Mouse (Mus musculus) limb, embryonic 10.5 days (tissue): ENCODE measurements around the gene Pck1. TPM values are rescaled to one million over a fixed set of nuclear protein-coding genes. Genes with fewer than 3 reads are reported as not detected.

ENCODE experiments used
- DNase-seq: peaks from one replicate; pipeline ENCODE4 v3.0.0-alpha.2; 2017; ENCODE audit warnings: low spot score
- H3K27ac ChIP-seq: fragments of 300-500 bp; sonication (generic); 2 replicates; pipeline ENCODE4 v1.5.1; 2016; ENCODE audit warnings: mild to moderate bottlenecking
- H3K27me3 ChIP-seq: fragments of 300-500 bp; sonication (generic); 2 replicates; pipeline ENCODE4 v1.6.1; 2016; ENCODE audit warnings: low read depth, mild to moderate bottlenecking; ENCODE audit not compliant: poor library complexity, severe bottlenecking
- H3K36me3 ChIP-seq: fragments of 300-500 bp; sonication (generic); 2 replicates; pipeline ENCODE4 v1.6.1; 2016; ENCODE audit warnings: mild to moderate bottlenecking, moderate library complexity
- H3K4me1 ChIP-seq: fragments of 300-500 bp; sonication (generic); 2 replicates; pipeline ENCODE4 v1.6.1; 2016
- H3K4me3 ChIP-seq: fragments of 300-500 bp; sonication (generic); 2 replicates; pipeline ENCODE4 v1.5.1; 2016; ENCODE audit warnings: mild to moderate bottlenecking, moderate library complexity
- H3K9me3 ChIP-seq: fragments of 300-500 bp; sonication (generic); replicated peaks from 2 replicates; pipeline ENCODE4 v1.6.1; 2016; ENCODE audit warnings: mild to moderate bottlenecking
- WGBS: fragments of 180-500 bp; shearing (Covaris S2); methylation state at CpG from one replicate; pipeline ENCODE4 v1.1.7; 2016; 5-methylcytosine and 5-hydroxymethylcytosine counted together
- polyA plus RNA-seq: library from polyadenylated mRNA; unstranded; fragments of >200 nt; fragmentation: Nextera tagmentation; extraction: Ambion mirVana; gene quantifications from 2 replicates; pipeline ENCODE4 v1.2.1, GENCODE M21; 2016

Gene Pck1
- polyA plus RNA-seq, 1 experiment from 2014 or later, result not detected

- H3K4me3 ChIP-seq, result no peak overlapping the region
- no peak overlapping the region for H3K27ac ChIP-seq
- H3K4me1 ChIP-seq, result peaks cover 23% of the 10 kb centered on the region
- no peaks in the 10 kb centered on the region for H3K9me3 ChIP-seq
- H3K27me3 ChIP-seq, result peaks cover 81% of the 10 kb centered on the region
- no peak for DNase-seq
- 83% methylated on average over 11 of the region's 11 CpGs for WGBS
- no peaks in the 10 kb centered on the region for H3K36me3 ChIP-seq
Measured at GRCm38 (mm10) chr2:173180721-173181388, 28.0 kb downstream of the Pck1 start.

DNA sequence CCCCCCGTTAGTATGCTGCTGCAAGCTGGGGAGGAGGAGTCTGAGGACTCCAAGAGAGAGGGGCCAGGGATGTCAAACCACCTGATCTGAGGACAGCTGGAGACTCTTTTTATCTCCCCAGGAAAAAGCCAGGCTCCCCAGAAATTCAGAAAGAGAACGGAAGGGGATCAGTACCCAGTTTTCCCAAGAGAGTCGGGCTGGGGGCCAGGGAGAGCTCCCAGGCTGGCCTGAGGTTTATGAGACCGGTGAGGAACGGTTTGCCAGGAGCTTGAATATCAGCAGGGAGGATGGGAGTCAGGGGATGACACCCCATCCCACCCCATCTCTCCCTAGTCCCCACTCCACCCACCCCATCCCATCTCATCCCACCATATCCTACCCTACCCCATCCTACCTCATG lies 28.6 kb downstream of the Pck1 start:
- no peak overlapping the region for H3K4me3 ChIP-seq
- peaks cover 26% of the 10 kb centered on the region for H3K4me1 ChIP-seq
- no peak overlapping the region for H3K27ac ChIP-seq
- no peaks in the 10 kb centered on the region for H3K9me3 ChIP-seq
- 56% methylated on average over 5 of the region's 5 CpGs for WGBS
- no peaks in the 10 kb centered on the region for H3K36me3 ChIP-seq
- DNase-seq, result peak; percentile 23
- H3K27me3 ChIP-seq, result peaks cover 77% of the 10 kb centered on the region

DNA sequence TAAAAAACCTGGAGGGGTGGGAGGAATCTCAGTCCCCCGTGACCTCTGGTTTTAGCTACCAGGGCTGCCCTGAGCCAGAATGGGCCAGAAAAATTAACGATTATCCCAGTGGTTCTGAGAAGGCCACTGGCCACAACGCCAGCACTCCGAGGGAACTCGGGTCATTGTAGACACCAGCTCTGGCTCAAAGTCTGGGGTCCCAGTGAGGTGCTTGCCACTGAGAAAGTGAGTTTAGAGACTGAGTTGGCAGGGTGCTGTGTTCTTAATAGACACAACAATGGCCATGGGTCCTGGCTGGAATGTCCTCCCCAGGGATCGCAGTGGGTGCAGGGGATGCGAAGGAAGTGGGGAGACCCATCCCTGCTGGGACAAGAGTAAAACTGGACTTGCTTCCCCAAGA lies 29.1 kb downstream of the Pck1 start:
- H3K27ac ChIP-seq, result peak overlapping the region; percentile 56; the same call in 1 of the 2 replicates
- H3K27me3 ChIP-seq, result peaks cover 77% of the 10 kb centered on the region
- H3K4me1 ChIP-seq, result peaks cover 30% of the 10 kb centered on the region
- H3K36me3 ChIP-seq, result no peaks in the 10 kb centered on the region
- H3K9me3 ChIP-seq, result no peaks in the 10 kb centered on the region
- WGBS, result 88% methylated on average over 7 of the region's 7 CpGs
- H3K4me3 ChIP-seq, result no peak overlapping the region
- no peak for DNase-seq

GRCm38 (mm10) chr2:173182796-173183195 lies 29.9 kb downstream of the Pck1 start:
- Histone ChIP-seq H3K9me3 (no peaks in the 10 kb centered on the region), H3K4me3 (no peak overlapping the region), H3K27ac (peak overlapping the region; percentile 56; the same call in 1 of the 2 replicates), H3K27me3 (peaks cover 77% of the 10 kb centered on the region), H3K4me1 (peaks cover 34% of the 10 kb centered on the region), H3K36me3 (no peaks in the 10 kb centered on the region)
- DNase-seq, result no peak
- 77% methylated on average over 7 of the region's 7 CpGs for WGBS

- no peak overlapping the region for H3K4me3 ChIP-seq
- H3K36me3 ChIP-seq, result no peaks in the 10 kb centered on the region
- peaks cover 34% of the 10 kb centered on the region for H3K4me1 ChIP-seq
- H3K27me3 ChIP-seq, result peaks cover 72% of the 10 kb centered on the region
- H3K27ac ChIP-seq, result no peak overlapping the region
- WGBS, result 92% methylated on average over 10 of the region's 10 CpGs
- DNase-seq, result peak; percentile 29
- no peaks in the 10 kb centered on the region for H3K9me3 ChIP-seq
Measured at GRCm38 (mm10) chr2:173183311-173183710, 30.5 kb downstream of the Pck1 start.

DNA sequence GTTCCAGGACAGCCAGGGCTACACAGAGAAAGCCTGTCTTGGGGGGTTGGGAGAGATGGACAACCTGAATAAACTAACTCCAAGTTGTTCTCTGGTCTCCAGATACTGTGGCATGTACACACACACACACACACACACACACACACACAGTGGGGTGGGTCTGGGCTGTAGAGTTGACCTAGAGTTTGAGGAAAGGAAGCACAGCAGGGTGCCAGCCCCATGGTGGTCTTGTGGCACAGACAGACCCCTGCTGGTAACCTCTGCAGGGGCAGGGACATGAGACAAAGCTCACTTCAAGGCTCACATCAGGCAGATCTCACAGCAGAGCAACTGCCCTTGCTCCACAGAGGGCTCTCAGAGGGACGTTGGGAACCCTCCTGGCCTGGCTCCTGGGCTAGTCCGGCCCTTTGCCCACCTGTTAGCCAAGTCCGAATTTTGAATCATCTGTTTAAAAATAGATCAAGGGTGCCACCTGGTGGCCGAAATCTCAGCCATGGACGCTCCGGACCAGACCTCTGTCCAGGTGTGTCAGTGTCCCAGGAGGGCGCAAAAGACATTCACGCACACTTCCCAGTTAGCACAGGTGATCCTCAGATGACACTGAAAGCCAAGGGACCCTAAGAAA lies 31.1 kb downstream of the Pck1 start:
- H3K4me3 ChIP-seq, result no peak overlapping the region
- no peaks in the 10 kb centered on the region for H3K9me3 ChIP-seq
- H3K4me1 ChIP-seq, result peaks cover 34% of the 10 kb centered on the region
- DNase-seq, result peak; percentile 88
- no peaks in the 10 kb centered on the region for H3K36me3 ChIP-seq
- WGBS, result 7% methylated on average over 8 of the region's 8 CpGs
- H3K27ac ChIP-seq, result no peak overlapping the region
- H3K27me3 ChIP-seq, result peaks cover 69% of the 10 kb centered on the region

GRCm38 (mm10) chr2:173184475-173185080 lies 31.7 kb downstream of the Pck1 start:
- Histone ChIP-seq H3K9me3 (no peaks in the 10 kb centered on the region), H3K4me1 (peaks cover 34% of the 10 kb centered on the region), H3K27me3 (peaks cover 65% of the 10 kb centered on the region), H3K4me3 (no peak overlapping the region), H3K27ac (no peak overlapping the region), H3K36me3 (no peaks in the 10 kb centered on the region)
- no peak for DNase-seq
- WGBS, result 68% methylated on average over 11 of the region's 11 CpGs

DNA sequence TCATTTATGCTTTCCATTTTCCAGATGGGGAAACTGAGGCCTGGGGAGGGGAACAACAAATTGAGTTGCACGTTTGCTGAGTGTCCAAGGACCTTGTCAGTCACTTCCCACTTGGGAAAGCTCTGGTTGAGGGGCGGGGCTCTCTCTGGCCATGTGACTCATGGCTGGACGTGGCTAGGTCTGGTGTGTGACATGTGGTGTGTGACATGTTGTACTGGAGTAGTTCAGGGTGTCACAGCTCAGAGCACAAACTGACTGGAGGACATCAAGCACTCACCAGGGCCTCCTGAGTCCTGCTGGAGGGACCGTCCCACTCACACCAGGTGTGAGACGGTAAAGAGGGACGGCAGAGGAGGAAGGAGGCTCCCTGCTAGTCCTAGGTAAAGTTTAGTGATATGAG lies 32.4 kb downstream of the Pck1 start:
- 73% methylated on average over 6 of the region's 6 CpGs for WGBS
- DNase-seq, result peak; percentile 30
- peaks cover 58% of the 10 kb centered on the region for H3K27me3 ChIP-seq

GRCm38 (mm10) chr2:173186047-173186943 lies 33.4 kb downstream of the Pck1 start:
- Histone ChIP-seq H3K36me3 (no peaks in the 10 kb centered on the region), H3K27ac (no peak overlapping the region), H3K9me3 (no peaks in the 10 kb centered on the region), H3K4me3 (no peak overlapping the region), H3K27me3 (peaks cover 47% of the 10 kb centered on the region), H3K4me1 (peaks cover 29% of the 10 kb centered on the region)
- peak; percentile 98 for DNase-seq
- 35% methylated on average over 26 of the region's 26 CpGs for WGBS

More for the DNA sequence above, 32.4 kb downstream of the Pck1 start:
- no peaks in the 10 kb centered on the region for H3K36me3 ChIP-seq
- no peak overlapping the region for H3K27ac ChIP-seq
- no peak overlapping the region for H3K4me3 ChIP-seq
- peaks cover 34% of the 10 kb centered on the region for H3K4me1 ChIP-seq
- no peaks in the 10 kb centered on the region for H3K9me3 ChIP-seq

DNA sequence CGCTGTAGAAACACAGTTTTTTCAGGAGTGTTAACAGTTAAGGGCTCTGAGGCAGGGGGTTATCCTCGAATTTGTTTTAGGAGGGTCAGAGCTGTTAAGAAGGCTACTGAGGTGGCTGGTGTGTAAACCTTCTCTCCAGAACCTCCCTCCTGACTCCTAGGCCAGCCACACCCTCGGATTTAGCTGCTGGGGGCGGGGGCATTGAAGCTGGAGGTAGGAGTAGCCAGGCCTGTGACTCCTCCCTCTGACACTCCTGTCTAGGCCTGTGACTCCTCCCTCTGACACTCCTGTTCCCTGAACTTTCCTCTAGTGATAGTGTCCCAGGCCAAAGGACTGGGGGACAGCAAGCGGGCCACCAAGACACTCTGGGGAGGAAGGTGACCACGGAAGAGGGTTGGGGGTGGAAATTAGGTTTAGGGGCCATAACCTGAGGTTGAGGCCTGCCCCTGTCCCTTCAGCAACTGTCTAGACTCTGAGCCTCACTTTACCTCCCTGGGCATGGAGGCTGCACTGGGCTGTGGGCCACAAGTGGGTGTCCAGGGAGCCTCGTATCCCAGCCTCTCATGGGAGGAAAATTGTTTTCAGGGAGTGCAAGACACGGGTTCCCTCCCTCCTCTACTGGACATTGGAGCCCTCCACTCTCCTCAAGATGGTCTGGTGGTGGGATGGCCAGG lies 34.5 kb downstream of the Pck1 start:
- Histone ChIP-seq H3K4me1 (peaks cover 24% of the 10 kb centered on the region), H3K36me3 (no peaks in the 10 kb centered on the region), H3K27ac (no peak overlapping the region), H3K27me3 (peaks cover 37% of the 10 kb centered on the region), H3K9me3 (no peaks in the 10 kb centered on the region), H3K4me3 (no peak overlapping the region)
- peak; percentile 30 for DNase-seq
- WGBS, result 36% methylated on average over 8 of the region's 8 CpGs

- H3K4me3 ChIP-seq, result no peak overlapping the region
- no peaks in the 10 kb centered on the region for H3K27me3 ChIP-seq
- H3K9me3 ChIP-seq, result no peaks in the 10 kb centered on the region
- H3K36me3 ChIP-seq, result no peaks in the 10 kb centered on the region
- H3K27ac ChIP-seq, result no peak overlapping the region
- WGBS, result 86% methylated on average over 4 of the region's 4 CpGs
- no peaks in the 10 kb centered on the region for H3K4me1 ChIP-seq
- DNase-seq, result no peak
Measured at GRCm38 (mm10) chr2:173194796-173195195, 41.9 kb downstream of the Pck1 start.

DNA sequence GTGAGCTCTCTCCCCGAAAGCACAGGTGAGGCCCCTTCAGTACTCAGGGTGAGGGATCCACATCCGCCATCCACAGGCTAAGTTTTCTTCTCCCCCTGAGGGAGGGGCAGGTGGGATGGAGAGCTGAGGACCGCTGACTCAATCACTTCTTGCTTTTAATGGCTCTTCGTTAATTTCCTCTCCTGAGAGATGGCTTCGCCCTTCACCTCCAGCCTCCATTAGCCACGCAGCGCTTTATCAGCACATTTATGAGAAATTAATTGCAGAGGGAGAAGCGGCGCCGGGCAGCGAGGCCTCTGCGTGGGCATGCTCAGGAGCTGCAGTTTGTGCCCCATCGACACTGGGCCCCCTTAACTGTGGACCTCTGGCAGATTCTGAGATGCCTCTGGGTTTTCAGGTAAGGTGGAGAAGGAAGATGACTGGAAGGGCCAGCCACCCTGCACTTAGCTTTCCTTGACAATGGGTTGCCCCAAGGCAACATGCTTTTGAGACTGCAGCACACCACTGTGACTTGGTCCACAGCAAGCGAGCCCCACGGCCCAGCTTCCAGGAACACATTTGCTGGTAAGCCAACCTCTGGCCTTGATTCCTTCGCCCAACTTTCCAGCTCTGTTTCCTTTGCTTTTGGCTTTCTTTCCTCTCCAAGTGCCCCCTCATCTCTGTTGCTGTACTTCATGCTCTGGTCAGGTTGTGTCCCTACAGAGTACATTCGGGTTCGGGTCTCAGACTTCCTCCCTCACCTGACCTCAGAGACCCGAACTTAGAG lies 50.3 kb downstream of the Pck1 start:
- Histone ChIP-seq H3K36me3 (no peaks in the 10 kb centered on the region), H3K27me3 (no peaks in the 10 kb centered on the region)
- DNase-seq, result no peak

More for the DNA sequence above, 50.3 kb downstream of the Pck1 start:
- no peaks in the 10 kb centered on the region for H3K4me1 ChIP-seq
- no peak overlapping the region for H3K27ac ChIP-seq
- H3K9me3 ChIP-seq, result no peaks in the 10 kb centered on the region
- no peak overlapping the region for H3K4me3 ChIP-seq
- 91% methylated on average over 19 of the region's 19 CpGs for WGBS
